Mouse (Mus musculus) megakaryocyte, embryonic 14.5 days (primary cell): ENCODE results near the gene Cdipt. TPM values are rescaled to one million over a fixed set of nuclear protein-coding genes. Genes with fewer than 3 reads are reported as not detected.

Experiments used
- H3K27me3 ChIP-seq: replicated peaks from 2 replicates; pipeline ENCODE3; 2012; ENCODE audit warnings: inconsistent platforms
- H3K36me3 ChIP-seq: replicated peaks from 2 replicates; pipeline ENCODE3; 2012; ENCODE audit warnings: low read length, inconsistent platforms, mixed read lengths
- H3K4me1 ChIP-seq: 2 replicates; pipeline ENCODE4 v1.6.1; 2012; ENCODE audit warnings: inconsistent platforms
- H3K4me3 ChIP-seq: replicated peaks from 2 replicates; pipeline ENCODE3; 2012; ENCODE audit warnings: moderate library complexity, mild to moderate bottlenecking, inconsistent platforms
- H3K9me3 ChIP-seq: 2 replicates; pipeline ENCODE4 v1.6.1; 2012; ENCODE audit warnings: inconsistent platforms
- FLI1 ChIP-seq: IDR thresholded peaks from 2 replicates; pipeline ENCODE4 v1.6.1; 2012; ENCODE audit warnings: low read length, inconsistent platforms, mixed read lengths
- GATA1 ChIP-seq: IDR thresholded peaks from 3 replicates; pipeline ENCODE4 v1.6.1; 2012; ENCODE audit warnings: mixed read lengths, low read length, inconsistent platforms, borderline replicate concordance
- polyA plus RNA-seq: library from polyadenylated mRNA; stranded (reverse); fragments of >175 nt; gene quantifications from 2 replicates; pipeline ENCODE4 v1.2.3, GENCODE M21; 2012; ENCODE audit warnings: low replicate concordance; ENCODE audit not compliant: insufficient read depth

Gene Cdipt
- polyA plus RNA-seq, 1 experiment: 211 TPM

- no peaks in the 10 kb centered on the region for H3K9me3 ChIP-seq
- H3K4me1 ChIP-seq: peaks cover 30% of the 10 kb centered on the region
- TF ChIP-seq FLI1 (no peak), GATA1 (no peak)
- H3K4me3 ChIP-seq: no peak overlapping the region
- H3K36me3 ChIP-seq: peaks cover 19% of the 10 kb centered on the region
- peaks cover 66% of the 10 kb centered on the region for H3K27me3 ChIP-seq
These were observed 24.8 kb upstream of the Cdipt start for GRCm38 (mm10) chr7:126950647-126951615.

DNA sequence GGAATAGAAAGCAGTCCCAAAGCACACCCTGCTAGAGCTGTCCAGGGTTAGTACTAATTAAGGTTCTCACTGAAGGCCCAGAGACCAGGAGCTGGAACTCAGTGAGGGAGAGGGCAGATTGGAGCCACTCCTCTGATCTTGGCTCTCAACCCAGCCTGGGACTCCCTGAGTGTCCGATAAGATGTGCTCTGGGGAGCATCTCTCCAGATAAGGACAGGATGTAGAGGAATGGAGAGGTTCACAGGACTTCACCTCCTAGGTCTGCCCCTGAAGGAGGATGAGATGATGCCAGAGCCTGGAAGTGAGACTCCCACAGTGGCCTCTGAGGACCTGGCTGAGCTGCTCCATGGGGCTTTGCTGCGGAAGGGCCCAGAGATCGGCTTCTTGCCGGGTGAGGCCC lies 24.0 kb upstream of the Cdipt start:
- peaks cover 70% of the 10 kb centered on the region for H3K27me3 ChIP-seq
- H3K4me1 ChIP-seq: peaks cover 30% of the 10 kb centered on the region
- no peak overlapping the region for H3K4me3 ChIP-seq
- no peak for TF ChIP-seq FLI1
- TF ChIP-seq GATA1: no peak
- H3K9me3 ChIP-seq: no peaks in the 10 kb centered on the region
- peaks cover 11% of the 10 kb centered on the region for H3K36me3 ChIP-seq

DNA sequence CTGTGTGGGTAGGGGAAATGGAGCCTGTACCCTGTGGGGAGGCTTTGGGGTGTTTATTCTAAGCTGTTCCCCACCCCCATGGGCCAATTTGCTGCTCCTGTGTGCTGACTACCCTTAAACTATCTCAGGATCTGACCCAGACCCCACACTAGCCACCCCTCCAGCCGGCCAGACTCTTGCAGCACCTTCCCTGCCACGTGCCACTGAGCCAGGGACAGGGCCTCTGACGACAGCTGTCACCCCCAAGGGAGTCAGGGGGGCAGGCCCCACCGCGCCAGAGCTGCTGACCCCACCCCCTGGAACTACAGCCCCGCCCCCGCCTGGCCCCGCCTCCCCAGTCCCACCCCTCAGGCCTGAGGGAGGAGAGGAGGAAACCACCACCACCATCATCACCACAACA lies 23.1 kb upstream of the Cdipt start:
- H3K27me3 ChIP-seq: peaks cover 76% of the 10 kb centered on the region
- H3K4me3 ChIP-seq: no peak overlapping the region
- H3K36me3 ChIP-seq: peaks cover 2% of the 10 kb centered on the region
- H3K4me1 ChIP-seq: peaks cover 30% of the 10 kb centered on the region
- TF ChIP-seq GATA1: no peak
- no peak for TF ChIP-seq FLI1
- H3K9me3 ChIP-seq: no peaks in the 10 kb centered on the region

- no peaks in the 10 kb centered on the region for H3K9me3 ChIP-seq
- peaks cover 65% of the 10 kb centered on the region for H3K27me3 ChIP-seq
- H3K36me3 ChIP-seq: no peaks in the 10 kb centered on the region
- H3K4me1 ChIP-seq: peaks cover 19% of the 10 kb centered on the region
- TF ChIP-seq FLI1 (no peak), GATA1 (no peak)
- H3K4me3 ChIP-seq: no peak overlapping the region
These were observed 20.6 kb upstream of the Cdipt start for GRCm38 (mm10) chr7:126955125-126955524.

DNA sequence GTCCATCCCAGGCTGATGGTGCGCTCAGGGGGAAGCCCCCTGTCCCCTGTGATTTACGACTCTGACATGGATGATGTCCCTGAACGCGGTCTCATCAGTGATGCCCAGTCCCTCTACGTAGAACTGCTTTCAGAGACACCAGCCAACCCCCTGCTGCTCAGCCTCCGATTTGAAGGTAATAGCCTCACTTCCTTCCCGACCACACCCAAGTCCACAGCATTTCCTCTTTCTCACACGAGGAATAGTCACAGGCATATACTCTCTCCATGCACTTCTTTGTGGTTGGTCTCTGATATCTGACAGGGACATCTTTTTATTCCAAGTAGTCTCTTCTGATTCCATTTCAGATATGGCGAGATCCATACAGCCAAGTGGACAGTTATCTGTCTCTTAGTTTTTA lies 15.9 kb upstream of the Cdipt start:
- no peak for TF ChIP-seq GATA1
- no peak for TF ChIP-seq FLI1
- H3K4me1 ChIP-seq: peaks cover 12% of the 10 kb centered on the region; the same call in 1 of the 2 replicates
- no peaks in the 10 kb centered on the region for H3K36me3 ChIP-seq
- no peaks in the 10 kb centered on the region for H3K9me3 ChIP-seq
- peaks cover 60% of the 10 kb centered on the region for H3K27me3 ChIP-seq
- H3K4me3 ChIP-seq: no peak overlapping the region

DNA sequence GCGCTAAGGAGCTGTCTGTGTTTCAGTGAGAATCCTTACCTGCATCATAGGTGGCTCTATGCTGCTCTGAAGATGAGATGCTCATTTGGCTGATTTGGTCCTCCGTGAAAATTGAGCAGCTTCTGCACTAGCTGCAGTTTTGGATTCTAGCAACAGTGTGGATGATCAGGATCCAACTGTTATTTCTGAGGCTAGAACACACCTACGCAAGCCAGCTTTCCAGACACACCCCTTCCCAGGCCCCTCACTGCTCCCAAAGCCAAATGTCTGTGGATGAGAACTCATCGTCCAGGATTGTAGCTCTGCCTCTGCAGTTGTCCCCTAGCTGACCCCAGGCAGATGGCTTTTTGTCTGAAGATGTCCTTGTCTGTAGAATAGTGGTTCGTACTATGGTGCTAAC lies 14.6 kb upstream of the Cdipt start:
- Histone ChIP-seq H3K9me3 (no peaks in the 10 kb centered on the region), H3K4me1 (peaks cover 12% of the 10 kb centered on the region; the same call in 1 of the 2 replicates), H3K4me3 (no peak overlapping the region), H3K36me3 (no peaks in the 10 kb centered on the region), H3K27me3 (peaks cover 58% of the 10 kb centered on the region)
- TF ChIP-seq FLI1 (no peak), GATA1 (no peak)

DNA sequence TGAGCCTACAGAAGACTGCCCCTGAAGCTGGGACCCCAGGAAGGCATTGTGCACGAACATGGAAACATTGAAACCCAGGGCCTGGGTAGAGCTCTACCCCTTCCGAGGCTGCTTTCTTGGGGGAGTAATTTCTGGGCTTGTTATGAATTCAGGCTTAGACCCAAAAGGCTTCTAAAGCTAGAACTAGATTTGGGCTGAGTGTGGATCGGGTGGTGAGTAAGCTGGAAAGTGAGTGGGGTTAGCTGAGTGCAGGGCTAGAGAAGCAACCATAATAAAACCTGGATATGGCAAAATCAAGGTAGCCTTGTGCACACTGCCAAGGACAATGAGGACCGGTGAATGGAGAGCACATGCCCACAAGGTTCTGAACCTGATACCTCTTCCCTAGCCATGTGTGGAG lies 13.7 kb upstream of the Cdipt start:
- peaks cover 61% of the 10 kb centered on the region for H3K27me3 ChIP-seq
- no peaks in the 10 kb centered on the region for H3K36me3 ChIP-seq
- TF ChIP-seq GATA1 (no peak), FLI1 (no peak)
- peaks cover 12% of the 10 kb centered on the region; the same call in 1 of the 2 replicates for H3K4me1 ChIP-seq
- H3K4me3 ChIP-seq: no peak overlapping the region
- H3K9me3 ChIP-seq: no peaks in the 10 kb centered on the region

DNA sequence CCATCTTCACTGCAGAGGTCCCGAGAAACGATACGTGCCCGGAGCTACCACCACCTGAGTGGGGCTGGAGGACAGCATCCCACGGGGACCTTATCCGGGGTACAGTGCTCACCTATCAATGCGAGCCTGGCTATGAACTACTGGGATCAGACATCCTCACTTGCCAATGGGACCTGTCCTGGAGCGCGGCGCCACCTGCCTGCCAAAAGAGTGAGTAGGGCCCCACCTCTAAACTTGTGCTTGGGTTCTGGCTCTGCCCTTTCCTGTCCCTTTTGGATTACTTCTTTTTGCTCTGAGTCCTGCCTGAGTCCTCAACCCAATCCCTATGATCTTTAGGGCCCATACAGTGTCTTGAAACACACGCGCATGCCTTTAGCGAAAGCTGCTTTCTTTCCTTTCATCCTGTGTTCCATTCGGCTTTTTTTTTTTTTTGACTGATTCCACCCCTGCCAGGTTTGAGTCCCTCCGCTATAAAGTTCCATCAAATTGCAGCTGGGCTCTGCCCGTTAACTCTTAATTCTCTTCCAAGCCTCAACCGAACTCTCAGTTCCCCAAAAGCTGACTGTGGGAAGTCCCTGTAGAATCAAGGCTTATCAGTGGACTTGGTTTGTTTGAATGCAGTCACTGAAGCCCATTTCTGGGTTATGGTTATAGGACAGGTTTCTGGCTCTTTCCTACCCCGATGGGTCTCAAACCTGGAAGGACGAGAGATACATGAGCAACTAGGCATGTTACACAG lies 12.0 kb upstream of the Cdipt start:
- Histone ChIP-seq H3K4me3 (no peak overlapping the region), H3K27me3 (peaks cover 59% of the 10 kb centered on the region), H3K9me3 (no peaks in the 10 kb centered on the region), H3K4me1 (peaks cover 12% of the 10 kb centered on the region; the same call in 1 of the 2 replicates), H3K36me3 (no peaks in the 10 kb centered on the region)
- TF ChIP-seq FLI1 (no peak), GATA1 (no peak)

DNA sequence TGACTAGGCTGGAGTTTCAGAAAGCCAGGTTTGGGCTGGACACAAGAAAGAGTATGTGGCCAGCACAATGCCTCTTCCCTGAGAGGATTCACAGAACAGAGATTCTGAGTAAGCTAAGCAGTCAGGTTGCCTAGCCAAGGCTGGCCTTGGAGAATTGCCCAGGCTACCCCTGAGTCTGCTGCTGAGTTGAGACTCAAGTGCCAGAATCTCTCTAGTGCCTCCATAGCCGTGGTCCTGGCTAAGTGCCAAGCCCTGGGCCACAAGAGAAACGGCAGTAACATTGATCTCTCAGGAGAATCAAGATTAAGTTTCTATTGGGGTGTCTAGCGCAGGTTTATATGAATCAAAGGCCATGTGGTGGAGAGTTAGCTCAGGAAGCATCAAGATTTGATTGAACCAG lies 10.1 kb upstream of the Cdipt start:
- Histone ChIP-seq H3K9me3 (peaks cover 6% of the 10 kb centered on the region), H3K36me3 (no peaks in the 10 kb centered on the region)
- no peak for TF ChIP-seq FLI1

DNA sequence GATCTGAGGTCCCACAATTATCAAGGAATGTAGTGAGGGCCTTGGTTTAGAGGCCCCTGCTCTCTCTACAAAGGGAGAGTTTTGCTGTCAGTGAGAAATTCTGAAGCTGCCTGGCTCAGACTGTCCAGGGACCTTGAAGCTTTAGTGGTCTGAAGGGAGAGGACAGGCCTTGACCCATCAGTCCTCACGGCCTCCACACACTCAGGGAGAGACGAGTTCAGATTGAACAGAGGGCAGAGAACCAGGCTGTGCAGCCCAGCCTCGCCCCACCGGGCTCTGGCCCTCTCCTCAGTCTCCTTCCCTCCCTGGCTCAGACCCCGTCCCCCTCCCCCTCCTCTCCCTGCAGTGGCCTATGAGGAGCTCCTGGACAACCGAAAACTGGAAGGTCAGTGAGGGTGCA lies 8.4 kb upstream of the Cdipt start:
- Histone ChIP-seq H3K4me3 (no peak overlapping the region), H3K4me1 (peaks cover 12% of the 10 kb centered on the region; the same call in 1 of the 2 replicates), H3K27me3 (peaks cover 44% of the 10 kb centered on the region), H3K36me3 (no peaks in the 10 kb centered on the region), H3K9me3 (peaks cover 6% of the 10 kb centered on the region)
- TF ChIP-seq FLI1 (no peak), GATA1 (no peak)

More for the DNA sequence above, 10.1 kb upstream of the Cdipt start:
- Histone ChIP-seq H3K4me3 (no peak overlapping the region), H3K4me1 (peaks cover 8% of the 10 kb centered on the region; the same call in 1 of the 2 replicates), H3K27me3 (peaks cover 59% of the 10 kb centered on the region)
